Mouse (Mus musculus): ENCODE measurements at regions not wholly inside any gene's neighbourhood (a gene's known extent, or its start where the extent isn't known, plus 50 kb on each side); places are given as distances from the start of the nearest gene placed in this dataset.
A peak's percentile ranks its signal among the peaks of the same experiment; 100 is the strongest.

DNA sequence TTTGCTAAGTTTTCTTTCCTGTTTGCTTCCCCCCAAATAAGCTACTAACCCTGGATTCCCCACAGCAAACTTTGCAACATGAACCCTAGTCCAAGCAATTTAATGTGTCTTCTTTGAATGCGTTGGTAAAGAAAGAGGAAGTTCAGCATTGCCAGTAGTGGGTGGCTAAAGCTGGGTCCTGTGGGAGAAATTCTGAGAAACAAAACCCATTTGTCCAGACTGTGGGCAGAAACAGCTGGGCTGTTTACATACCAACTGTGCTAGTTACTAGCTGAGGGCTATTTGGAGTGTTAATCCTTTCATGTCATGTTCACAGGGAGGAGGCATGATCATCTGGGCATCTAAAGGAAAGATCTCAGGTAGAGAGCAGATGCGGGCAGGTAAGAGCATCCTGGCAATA is 51.8 kb upstream of the 1190002N15Rik start:
- no peak for DNase-seq (ENCODE audit: low read depth)

DNA sequence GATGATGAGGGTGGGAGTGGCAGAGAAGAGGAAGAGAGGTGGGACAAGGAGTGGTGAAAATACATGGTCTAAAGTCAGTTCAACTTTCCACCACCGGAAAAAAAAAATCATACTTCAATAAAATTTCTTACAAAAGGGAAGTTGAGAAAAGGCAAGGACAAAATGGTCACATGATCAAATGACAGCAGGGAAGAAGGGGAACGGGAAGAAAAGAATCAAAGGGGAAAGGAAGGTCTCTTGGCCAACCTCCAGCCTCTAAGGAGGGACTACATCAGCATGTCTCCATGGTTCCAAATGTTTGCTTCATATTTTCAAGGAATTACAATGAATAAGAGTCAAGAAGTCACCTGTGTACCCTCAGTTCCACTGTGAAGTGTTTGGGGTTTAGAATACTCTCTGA is 64.7 kb upstream of the Slc9a9 start:
- DNase-seq (ENCODE audit: low read depth) = no peak

GRCm38 (mm10) chr9:94606422-94606821 is 63.3 kb upstream of the Slc9a9 start:
- DNase-seq (ENCODE audit: low read depth) = peak; percentile 54

DNA sequence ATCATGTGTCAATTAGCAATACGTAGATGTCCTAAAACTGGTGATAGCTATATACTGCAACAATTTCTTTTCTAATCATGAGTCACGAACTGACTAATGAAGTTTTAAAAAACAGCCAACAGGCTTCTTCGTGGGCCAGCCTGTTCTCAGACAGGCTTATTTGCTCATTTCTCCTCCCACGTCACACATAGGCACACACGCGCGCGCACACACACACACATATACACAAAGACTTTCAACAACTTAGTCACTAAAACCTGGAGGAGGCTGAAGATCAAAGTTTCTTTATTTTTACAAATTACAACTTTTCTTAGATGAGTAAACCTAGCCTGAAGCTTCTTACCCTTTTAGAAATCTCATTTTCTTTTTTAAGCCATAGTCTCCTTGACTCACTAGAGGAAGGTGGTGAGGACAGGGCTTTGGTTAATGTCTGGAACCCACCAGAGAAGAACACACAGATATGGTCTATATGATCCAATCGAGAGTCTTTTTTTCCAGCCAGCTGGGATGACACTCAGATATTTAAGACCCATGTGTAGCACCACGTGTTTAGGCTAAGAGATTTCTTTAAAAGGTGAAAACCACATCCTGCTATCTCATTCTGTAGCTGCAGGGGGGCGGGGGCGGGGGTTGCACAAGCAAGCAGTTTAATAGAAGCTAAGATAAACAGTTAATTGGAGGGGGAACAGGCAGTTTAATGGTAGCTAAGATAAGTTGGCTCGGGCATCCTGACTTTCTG is 62.5 kb upstream of the Slc9a9 start:
- peak; percentile 28 for DNase-seq (ENCODE audit: low read depth)

DNA sequence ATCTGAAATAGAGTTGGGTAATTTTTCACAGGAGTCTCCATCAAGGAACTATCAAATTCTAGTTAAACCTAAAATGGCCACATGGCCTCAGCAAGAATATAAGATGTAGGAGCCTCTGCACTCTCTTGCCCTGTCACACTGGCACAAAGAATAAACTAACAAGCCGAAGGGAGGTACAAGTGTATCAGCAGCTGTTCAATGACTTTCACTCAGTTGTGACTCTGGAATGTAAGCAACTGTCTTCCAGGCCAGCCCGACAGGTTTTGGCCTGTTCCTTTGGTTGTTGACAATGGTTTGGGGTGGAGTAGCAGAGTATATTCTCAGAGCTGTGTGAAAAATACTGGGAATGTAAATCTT is 62.0 kb upstream of the Slc9a9 start:
- peak; percentile 55 for DNase-seq (ENCODE audit: low read depth)

GRCm38 (mm10) chr9:94610101-94610500 is 59.6 kb upstream of the Slc9a9 start:
- no peak for DNase-seq (ENCODE audit: low read depth)

DNA sequence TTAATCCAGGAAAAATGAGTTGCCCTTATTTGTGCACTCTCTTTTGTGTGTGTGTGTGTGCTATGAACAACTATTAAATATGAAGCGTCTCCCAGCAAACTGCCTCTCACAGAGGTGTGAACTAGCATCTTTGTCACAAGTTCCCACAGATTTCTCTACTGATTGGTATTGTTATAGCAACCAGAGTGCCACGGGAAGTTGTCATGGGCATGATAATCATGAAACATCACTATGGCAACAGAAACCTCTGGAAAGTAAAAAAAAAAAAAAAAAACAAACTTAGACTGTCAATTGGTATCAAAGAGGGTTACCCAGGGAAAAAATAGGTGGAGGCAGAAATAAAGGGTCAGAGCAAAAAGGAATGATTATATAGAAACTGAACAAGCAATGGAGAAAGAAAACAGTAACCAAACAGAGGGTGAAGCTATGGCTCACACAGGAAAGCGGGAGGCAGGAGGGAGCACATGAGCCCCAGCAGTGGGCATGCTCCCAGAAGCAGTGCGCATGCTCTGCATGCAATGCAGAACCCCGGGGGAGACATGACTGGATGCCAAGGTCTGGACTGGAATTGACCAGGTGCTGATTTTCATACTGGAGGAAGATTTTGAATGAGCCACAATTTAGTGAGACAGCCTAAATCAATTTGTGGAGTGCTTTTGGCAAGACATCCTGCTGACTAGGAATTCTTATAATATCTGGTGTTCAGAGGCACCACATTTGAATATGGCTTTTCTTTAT is 58.9 kb upstream of the Slc9a9 start:
- no peak for DNase-seq (ENCODE audit: low read depth)

DNA sequence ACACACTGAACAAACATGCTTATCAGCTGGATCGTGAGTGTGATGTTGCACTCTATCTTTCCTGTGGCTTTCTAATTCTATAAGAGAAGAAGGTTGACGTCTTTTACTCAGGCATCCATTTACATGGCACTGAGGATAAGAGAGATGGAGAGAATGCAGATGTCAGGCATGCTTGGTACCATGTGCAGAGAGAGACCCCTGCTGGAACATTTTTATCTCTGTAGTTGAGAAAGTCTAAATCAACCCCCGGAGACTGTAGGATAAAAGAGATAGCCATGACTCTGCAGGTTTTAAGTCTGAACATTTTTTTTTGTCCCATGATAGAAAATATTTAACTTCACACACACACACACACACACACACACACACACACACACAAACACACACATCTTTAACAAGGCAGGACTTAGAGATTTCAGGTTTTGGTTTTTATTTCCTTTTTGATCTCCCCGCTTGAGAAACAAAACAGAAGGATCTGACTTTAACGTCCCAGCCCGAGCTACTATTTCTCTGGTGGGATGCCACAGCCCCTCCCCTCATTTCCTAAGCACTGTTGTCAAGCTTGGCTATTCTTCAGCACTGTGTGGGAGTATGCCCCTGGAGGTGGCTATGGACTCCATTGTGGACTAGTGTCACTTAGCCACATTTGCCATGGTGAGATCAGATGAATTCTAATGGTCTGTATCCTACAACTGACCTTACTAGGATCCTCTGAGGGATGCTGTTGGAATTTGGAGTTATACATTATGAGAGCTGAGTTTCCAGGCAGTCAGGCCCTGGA is 55.6 kb upstream of the Slc9a9 start:
- no peak for DNase-seq (ENCODE audit: low read depth)

GRCm38 (mm10) chr9:94615205-94615604 is 54.5 kb upstream of the Slc9a9 start:
- DNase-seq (ENCODE audit: low read depth) = no peak

DNA sequence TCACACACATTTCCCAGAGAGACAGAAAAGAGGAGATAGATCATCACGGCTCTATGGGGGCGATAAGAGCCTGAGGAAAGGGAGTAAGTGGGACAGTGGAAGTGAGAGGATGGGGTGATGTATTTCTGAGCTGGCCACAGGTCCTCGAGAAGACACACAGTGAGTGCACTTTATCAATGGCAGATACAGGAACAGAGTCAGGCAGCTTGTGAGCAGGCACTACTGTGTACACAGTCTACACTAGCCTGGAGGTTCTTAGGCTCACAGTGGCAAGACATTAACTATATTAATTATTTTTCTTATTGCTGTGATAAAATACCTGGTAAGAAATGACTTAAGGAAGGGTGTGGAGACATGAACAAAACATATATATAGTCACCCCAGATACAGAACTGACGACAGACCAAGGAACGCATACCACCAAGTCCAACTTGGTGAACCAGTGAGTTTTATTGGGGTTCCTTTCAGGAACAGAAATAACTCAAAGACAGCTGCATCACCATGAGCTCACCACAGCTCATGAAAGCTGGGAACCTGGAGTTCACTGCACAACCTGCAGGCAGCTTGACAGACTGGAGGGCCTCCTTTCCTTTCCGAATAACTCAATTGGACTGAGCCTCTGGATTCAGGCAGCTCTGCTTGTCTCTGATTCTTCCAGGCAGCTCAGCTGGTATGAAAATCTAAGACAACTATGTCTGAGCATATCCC is 51.5 kb upstream of the Slc9a9 start:
- DNase-seq (ENCODE audit: low read depth) = no peak
